Mouse (Mus musculus): ENCODE results near the gene Rbm47.

DNA sequence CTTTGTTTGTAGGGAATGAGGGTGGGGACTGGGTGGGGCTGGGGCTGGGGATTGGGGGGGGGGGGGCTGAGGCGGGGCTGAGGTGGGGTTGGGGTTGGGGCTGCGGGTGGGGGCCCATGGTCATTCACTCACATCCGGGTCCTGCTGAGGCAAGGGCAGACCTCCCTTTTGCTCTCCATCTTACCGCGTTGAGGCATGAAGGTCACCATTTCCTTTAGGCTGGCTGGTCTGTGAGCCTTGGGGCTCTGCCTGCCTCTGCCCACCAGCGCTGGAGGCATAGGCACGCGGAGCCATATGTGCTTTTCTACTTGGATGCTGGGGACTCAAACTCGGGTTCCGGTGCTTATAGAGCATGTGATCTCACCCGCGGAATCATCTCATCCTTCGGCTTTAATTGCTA is 197.2 kb downstream of the Rbm47 start:
- TF ChIP-seq GATA1 (IDR thresholded peaks at IDR 0.05; ENCODE audit: low read length) (no peak), TAL1 (IDR thresholded peaks at IDR 0.05; ENCODE audit: low read length) (no peak)
